ENCODE assay signal across 7 mouse cellular contexts in genomic region chr12:81796541-81796940, GRCm38 (mm10). TPM values are rescaled to one million over a fixed set of nuclear protein-coding genes. Genes with fewer than 3 reads are reported as not detected.
DNase-seq lines count a peak whose midpoint lies in the region; ATAC-seq and TF ChIP-seq lines count a peak whose summit lies in the region.

No protein-coding gene starts in this region.

- WGBS in heart, postnatal 0 days = 3% methylated on average over 7 of the region's 7 CpGs

- no peaks in the 10 kb centered on the region for H3K27me3 ChIP-seq in ES-Bruce4 (ENCODE audit: control insufficient read depth, insufficient read depth, low read length, poor library complexity, severe bottlenecking)
- H3K27me3 ChIP-seq in heart, postnatal 0 days (ENCODE audit: control insufficient read depth, insufficient read depth, low read length) = no peaks in the 10 kb centered on the region

- no peak for TF ChIP-seq POLR2A in ES-Bruce4 (IDR thresholded peaks at IDR 0.05; ENCODE audit: insufficient read depth, low read length)

- no peak overlapping the region for H3K9ac ChIP-seq in ES-Bruce4 (ENCODE audit: low read depth, poor library complexity, severe bottlenecking)
- H3K9ac ChIP-seq in heart, postnatal 0 days (replicated peaks; ENCODE audit: low read depth, low read length) = no peak overlapping the region

- no peaks in the 10 kb centered on the region for H3K9me3 ChIP-seq in ES-Bruce4 (replicated peaks; ENCODE audit: control insufficient read depth, insufficient read depth, low read length, poor library complexity, severe bottlenecking)
- no peaks in the 10 kb centered on the region for H3K9me3 ChIP-seq in heart, postnatal 0 days (replicated peaks; ENCODE audit: control insufficient read depth, low read length)

- no peak overlapping the region for H3K4me3 ChIP-seq in ES-Bruce4 (ENCODE audit: low read depth, low read length)
- H3K4me3 ChIP-seq in heart, postnatal 0 days (ENCODE audit: low read depth, low read length) = no peak overlapping the region

- TF ChIP-seq CTCF in ES-Bruce4 (IDR thresholded peaks at IDR 0.05; ENCODE audit: low read depth, low read length) = peak; percentile 81
- peak; percentile 97 for TF ChIP-seq CTCF in heart, postnatal 0 days (IDR thresholded peaks at IDR 0.05; ENCODE audit: low read depth)

- no peaks in the 10 kb centered on the region for H3K4me1 ChIP-seq in ES-Bruce4 (ENCODE audit: control insufficient read depth, insufficient read depth, low read length)
- no peaks in the 10 kb centered on the region for H3K4me1 ChIP-seq in heart, postnatal 0 days (ENCODE audit: control insufficient read depth, insufficient read depth)

- no peak for TF ChIP-seq EP300 in ES-Bruce4 (IDR thresholded peaks at IDR 0.05; ENCODE audit: insufficient read depth, low read depth, low read length)
- TF ChIP-seq EP300 in heart, postnatal 0 days (IDR thresholded peaks at IDR 0.05; ENCODE audit: low read depth) = no peak

- no peak overlapping the region for H3K4me2 ChIP-seq in heart, postnatal 0 days (ENCODE audit: low read depth, low read length)

- DNase-seq in adrenal gland, adult 18-20 months (ENCODE audit: low spot score in 2 of 2) = peak; percentile 87 to 89
- DNase-seq in embryo, embryonic 11 days = peak; percentile 81
- peak; percentile 24 for DNase-seq in heart, postnatal 0 days (ENCODE audit: low spot score)
- DNase-seq in layer of hippocampus, postnatal 25 days (ENCODE audit: extremely low spot score in 1 of 2, low spot score in 1 of 2) = peak; percentile 81 to 98
- DNase-seq in spleen, adult 12 weeks (ENCODE audit: low spot score) = peak; percentile 65

- no peak for ATAC-seq in heart, postnatal 0 days (ENCODE audit: insufficient read depth, low read depth)
- peak; percentile 85; the same call in 1 of the 2 replicates for ATAC-seq in megakaryocyte-erythroid progenitor cell, adult 5-6 weeks (replicated peaks; ENCODE audit: low FRiP score, low TSS enrichment, poor library complexity, severe bottlenecking)

- H3K27ac ChIP-seq in ES-Bruce4 (ENCODE audit: insufficient read depth, low read length) = no peak overlapping the region
- no peak overlapping the region for H3K27ac ChIP-seq in heart, postnatal 0 days (ENCODE audit: low read depth)

- no peaks in the 10 kb centered on the region for H3K36me3 ChIP-seq in ES-Bruce4 (ENCODE audit: control insufficient read depth, insufficient read depth, low read length, poor library complexity, severe bottlenecking)
- H3K36me3 ChIP-seq in heart, postnatal 0 days (replicated peaks; ENCODE audit: control insufficient read depth, insufficient read depth, low read length) = no peaks in the 10 kb centered on the region

RNA-seq across cellular contexts. Expression of gene Map3k9, which starts 15.6 kb away (rescaled TPM):
- 13.8 and 16.4 TPM in 2 replicates for polyA plus RNA-seq in ES-Bruce4 (2011; ENCODE audit: insufficient read depth, insufficient read length, low read depth, missing spikeins)
- 1 to 10 TPM in 1 of 2 experiments, under 1 TPM in 1; 0.89 to 2.8 TPM for total RNA-seq in adrenal gland, adult 18-20 months (2021)
- total RNA-seq in heart, postnatal 0 days (2014; rRNA removed; ENCODE audit: low replicate concordance) = 0.11 and 2.4 TPM in 2 replicates
- polyA plus RNA-seq in heart, postnatal 0 days (2015; fragmentation: Nextera tagmentation; extraction: Ambion mirVana) = 0.08 and 0.10 TPM in 2 replicates
- 10 to 100 TPM; 29.7 to 34.6 TPM for total RNA-seq in layer of hippocampus, postnatal 25 days (2021)
- total RNA-seq in megakaryocyte-erythroid progenitor cell, adult 5-6 weeks (2014; fragmentation: Nextera tagmentation) = 0.67 TPM in 1 of 2 replicates, not detected in the other
- 0.19 TPM in 1 of 2 replicates, not detected in the other for total RNA-seq in megakaryocyte-erythroid progenitor cell, adult 5-6 weeks (2017)

Comparison
In these comparisons a context has a peak if more than half of its experiments do, and no peak if none do; other contexts are left out.
1. DNase-seq: peak in every context shown above with its lines; median percentile 90 in layer of hippocampus, postnatal 25 days; 88 in adrenal gland, adult 18-20 months; 81 in embryo, embryonic 11 days; 65 in spleen, adult 12 weeks; 24 in heart, postnatal 0 days.